Mouse (Mus musculus): ENCODE results near the gene Lmo1.
"Not testable (repeated sequence)": the region's sequence is repeated elsewhere in the genome, so short reads cannot be mapped to it uniquely, and the experiment has no call there.

Lmo1 gene

DNA sequence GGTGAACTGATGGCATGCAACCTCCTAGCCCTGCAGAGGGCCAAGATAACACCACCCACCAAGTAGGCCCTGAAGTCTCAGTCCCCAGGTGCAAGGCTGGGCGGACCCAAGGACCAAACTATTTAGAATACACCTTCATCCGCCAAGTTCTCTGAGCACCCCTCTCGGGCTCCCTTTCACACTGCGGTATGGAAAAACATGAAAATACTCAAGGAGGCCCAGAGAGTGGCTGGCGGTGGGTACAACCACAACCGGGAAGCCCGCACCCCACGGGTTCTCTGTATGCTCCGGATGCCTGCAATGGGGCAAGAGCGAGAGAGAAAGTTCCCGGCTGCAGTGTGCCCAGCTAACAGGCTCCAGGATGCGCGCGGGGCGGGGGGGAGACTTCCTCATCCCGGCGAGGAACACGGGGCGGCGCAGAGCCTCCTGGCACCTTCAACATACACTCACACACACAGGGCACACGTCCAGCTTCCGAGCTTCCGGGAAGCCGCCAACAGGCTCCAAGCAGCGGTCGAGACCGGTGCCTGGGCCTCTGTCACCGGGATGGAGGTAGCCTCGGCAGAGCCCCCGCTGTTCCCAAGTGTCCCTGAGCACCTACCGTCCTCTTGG, 564 bp downstream of the Lmo1 start:
- DNase-seq: peak; percentile 68

DNA sequence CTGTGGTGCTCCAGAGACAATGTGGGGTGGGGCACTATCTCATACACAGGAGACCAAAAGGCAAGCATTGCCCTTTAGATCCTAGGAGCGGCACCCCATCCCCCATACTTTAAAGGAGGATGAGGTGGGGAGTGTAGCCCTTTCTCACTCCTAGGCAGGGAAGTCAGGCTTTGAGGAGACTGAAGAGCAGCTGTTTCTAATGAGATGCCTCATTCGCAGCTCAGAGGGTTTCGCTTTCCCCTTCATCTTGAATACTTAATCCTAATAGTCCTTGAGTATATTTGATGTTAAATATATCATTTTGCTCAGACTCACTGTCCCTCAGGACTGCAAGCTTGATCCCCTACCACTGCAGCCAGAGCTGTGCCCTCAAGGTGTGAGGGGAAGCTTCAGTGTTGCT, 3.1 kb downstream of the Lmo1 start:
- no peak for DNase-seq

DNA sequence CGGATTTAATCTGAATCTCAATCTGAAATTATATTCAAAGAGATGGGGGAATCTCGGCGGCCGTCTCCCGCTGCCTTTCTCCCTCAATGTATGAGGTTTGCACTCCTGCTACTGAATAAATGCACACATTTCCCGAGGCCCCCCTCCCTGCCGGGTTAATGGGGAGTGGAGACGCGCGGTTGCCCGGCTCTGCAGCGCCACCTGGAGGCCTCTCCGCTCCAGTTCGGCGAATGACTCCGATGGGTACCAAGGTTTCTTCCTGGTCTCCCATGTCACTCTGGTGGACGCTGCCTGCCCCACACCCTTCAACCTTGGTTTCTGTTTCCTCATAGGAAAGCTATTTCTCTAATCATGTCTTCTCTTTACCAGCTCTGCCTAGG, 4.6 kb downstream of the Lmo1 start:
- DNase-seq: peak; percentile 91

DNA sequence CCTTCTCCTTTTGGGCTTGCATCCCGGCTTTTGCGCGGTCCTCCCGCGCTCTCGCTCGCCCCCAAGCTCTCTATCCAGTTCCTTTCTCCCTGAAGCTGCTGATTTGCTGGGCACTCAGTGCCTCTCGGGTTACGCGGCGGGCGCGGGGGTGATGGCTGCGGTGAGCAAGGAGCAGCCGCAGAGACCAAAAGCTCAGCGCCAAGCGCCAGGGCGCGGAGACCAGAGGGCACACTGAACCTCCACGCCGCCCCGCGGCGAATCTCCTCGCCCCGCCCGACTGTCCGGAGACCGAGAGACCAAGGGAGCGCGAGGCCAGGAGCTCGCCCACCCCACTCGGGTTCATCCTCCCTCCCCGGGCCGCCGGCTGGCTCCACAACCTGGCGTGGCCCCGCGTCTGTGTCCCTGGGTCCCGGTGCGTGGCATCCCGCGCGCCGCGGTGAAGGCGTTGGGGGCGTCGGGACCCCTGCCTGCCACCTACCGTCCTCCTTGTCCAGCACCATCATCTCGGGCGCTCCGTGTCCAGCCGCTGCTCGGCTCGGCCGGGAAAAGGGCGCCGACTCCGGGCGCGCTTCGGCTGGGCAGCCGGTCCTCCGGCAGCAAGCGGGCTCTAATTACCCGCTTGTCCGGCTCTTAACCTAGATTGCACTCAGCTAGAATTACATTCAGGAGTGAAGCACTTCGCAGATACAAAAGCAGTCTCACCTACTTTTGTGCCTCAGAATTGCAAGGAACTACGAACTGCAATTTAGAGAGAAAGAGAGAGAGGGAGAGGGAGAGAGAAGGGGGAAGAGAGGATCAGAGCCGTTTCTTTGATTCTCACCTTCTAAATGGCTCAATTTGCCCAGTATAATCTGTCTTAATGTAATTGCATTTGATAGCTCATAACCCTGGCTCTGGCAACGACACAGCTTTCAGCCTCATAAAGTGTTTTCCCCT, 5.2 kb downstream of the Lmo1 start:
- peak; percentile 81 for DNase-seq

DNA sequence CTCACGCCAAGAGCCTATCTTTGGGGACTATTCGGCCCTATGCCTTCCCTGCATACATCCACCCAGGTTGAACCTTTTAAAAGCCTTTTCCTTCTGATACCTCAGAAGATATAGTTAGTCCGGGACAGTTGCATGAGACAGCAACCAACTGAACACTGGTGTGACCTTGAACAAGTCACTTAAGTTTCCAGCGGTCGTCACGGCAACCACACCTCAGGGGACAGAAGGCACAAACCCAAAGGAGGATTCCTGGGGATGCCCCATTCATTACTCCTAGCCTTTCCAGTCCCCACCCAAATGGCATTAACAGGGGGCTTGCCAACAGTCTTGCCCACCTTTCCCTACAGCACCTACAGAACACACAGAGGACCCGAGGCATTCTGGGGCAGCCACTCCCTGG, 6.3 kb downstream of the Lmo1 start:
- no peak for DNase-seq

DNA sequence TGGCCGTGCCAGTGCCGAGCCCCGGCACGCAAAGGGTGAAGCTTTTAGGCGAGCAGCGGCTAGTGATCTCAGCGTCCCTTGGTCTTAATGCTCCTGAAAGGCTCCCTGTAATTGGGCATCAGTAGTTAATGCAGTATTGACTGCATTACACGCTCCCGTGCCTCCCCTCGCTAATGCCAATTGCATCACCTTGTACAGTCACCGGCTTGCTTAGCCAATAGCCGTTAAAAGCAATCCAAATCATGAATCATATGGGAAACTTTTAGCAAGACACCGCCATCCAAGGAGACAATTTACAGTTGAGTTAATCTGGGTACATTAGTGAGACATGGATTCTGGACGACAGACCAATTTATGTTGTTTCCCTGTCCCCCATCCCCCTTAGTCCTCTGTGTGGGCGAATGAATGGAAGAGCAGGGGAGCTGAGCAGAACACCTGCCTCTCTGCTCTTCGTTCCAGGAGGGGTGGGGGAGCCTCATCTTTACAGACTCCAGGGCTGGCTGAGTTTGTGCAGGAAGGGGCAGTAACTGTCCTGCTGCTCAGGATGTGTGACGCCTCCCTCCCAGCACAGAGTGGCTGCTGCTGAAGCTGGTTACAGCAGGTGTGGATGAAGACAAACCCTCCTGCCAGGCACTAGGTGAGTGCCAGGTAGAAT, 8.9 kb downstream of the Lmo1 start:
- no peak for DNase-seq

DNA sequence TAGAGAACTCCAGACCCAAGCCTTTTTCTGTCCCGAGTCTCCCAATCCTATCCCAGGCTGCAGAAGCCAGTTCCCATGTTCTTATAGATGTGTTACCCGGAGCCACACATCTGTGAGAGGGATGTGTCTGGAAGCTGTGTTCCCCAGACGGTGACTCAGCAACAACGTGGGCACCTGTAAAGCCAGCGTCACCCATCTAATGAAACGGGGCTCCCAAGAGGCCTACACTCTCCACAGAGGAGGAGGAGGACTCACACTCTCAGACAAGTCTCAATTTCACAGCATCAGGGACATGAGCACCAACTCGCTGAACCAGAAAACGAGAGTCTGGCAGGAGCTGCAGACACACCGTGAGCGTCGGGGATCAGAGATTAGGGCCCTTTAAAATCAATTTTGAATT, 20.7 kb downstream of the Lmo1 start:
- no peak for DNase-seq

DNA sequence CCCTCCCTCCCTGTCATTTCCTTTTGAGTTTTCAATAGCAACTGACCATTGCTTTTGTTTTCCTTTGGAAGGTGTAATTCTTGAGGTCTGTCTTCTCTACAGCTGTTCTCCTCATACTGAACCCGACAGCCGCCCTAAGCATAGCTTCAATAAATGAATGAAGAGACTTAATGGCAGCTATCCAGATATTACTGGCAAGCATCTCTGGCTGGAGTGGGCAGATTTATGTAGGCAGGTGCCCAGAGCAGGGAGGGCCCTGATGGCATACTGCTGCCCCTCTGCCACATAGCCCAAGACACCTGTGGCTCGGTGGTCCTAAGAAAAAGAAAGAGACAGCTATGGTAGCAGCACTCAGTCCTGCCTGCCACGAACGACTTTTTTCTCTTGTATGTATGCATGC, 21.5 kb downstream of the Lmo1 start:
- no peak for DNase-seq

DNA sequence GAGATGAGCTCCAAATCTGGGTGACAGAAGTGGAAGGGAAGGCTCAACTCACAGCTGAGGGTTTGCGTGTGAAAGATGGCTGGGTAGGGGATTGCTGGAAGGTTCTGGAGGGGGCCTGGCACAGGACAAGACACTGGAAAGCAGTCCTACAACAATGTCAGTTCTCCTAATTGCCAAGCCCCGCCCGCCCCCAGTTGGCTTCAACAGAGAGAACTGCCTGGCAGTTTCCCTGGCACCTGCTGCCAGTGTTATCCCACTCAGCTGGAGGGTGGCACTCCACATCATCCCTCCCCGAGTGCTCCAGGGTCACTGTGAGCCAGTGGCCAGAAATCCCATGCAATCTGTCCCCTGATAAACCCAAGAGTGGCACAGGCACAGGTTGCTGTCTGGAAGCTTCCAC, 23.9 kb downstream of the Lmo1 start:
- no peak for DNase-seq

DNA sequence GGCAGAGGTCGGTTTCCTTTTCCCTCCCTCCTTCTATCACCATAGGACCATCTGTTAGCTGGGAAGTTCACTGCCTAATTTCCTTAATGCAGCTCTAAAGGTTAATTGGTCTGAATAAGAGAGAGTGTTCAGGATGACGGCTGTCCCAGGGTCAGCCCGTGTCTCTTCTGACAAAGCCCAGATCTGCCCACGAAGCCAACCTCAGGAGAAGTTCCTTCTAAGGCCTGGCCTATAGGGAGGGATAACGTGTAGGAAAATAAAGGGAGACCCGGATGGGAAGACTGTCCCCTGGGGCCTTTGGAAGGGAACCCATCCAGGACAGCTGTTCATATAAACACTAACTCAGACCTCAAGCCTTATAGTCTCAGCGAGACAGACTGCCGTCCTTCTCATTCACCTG, 29.8 kb downstream of the Lmo1 start:
- no peak for DNase-seq

DNA sequence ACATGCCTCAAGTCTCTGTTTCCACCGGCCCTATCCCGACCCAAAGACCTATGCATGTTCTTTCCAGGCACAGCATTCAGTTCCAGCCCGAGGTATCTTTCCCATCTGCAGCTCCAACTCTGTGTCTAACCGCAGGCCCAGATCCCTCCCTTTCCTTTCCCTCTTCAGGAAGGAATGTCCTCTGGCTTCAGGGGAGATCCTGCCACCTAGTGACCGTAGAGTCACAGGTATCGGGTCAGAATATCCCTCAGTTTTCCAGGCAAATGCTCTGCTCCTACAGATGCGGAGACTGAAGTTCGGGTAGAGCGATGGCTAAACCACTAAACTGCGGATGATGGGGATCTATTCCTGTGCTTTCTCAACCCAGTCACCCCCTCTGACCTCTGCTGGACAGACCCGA, 30.3 kb downstream of the Lmo1 start:
- no peak for DNase-seq

DNA sequence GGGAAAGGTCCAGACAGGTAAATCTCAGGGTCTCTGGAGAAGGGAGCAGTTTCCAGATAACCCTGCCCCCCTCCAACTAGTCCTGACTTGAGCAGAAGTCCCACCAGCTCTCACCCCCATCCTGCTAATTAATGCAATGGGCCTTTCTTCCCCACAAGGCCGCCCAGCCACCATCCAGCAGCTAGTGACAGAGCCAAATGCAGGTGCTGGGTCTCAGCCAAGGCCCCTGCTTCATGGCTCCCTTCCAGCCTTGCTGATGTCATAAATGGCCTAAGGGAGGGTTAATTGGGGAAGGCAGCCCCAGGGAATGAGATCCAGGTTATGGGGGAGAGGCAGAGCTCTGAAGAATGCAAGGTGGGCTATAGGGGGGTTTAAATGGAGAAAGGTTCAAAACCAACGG, 32.4 kb downstream of the Lmo1 start:
- DNase-seq: no peak

DNA sequence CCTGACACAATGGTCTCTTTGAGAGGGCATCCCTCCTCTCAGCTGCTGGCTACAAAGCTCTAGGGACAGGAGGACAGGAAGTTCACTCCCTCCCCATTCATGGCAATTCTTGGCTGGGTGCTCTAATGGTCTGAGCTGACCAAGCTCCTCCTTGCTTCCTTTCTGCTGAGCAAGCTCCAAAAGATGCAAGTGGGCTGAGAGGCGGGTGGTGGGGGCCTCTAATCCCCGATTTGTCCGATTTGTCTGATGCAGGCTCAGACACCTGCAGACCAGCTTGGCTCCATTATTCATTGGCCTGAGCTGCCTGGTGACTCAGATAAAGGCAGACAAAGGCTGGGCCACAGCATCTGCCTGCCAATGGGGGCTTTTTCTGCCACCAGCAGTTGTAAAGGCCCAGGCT, 33.3 kb downstream of the Lmo1 start:
- DNase-seq: no peak

DNA sequence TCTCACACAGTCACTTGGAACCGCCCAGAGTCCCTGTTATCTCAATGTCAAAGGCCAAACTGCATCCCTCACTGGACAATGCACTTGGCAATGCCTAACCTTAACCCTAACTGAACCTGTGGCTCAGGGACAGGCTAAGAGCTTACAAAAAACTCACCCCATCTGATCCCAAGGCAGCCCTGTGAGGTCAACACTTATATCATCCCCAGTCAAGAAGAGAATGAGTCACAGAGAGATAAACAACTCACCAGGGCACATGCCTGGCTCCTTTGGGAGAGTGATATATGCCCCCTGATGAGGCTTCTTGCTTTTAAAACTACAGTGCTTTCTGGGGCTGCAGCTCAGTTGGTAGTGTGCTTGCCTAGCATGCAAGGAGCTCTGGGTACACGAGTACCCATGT, 34.0 kb downstream of the Lmo1 start:
- no peak for DNase-seq

DNA sequence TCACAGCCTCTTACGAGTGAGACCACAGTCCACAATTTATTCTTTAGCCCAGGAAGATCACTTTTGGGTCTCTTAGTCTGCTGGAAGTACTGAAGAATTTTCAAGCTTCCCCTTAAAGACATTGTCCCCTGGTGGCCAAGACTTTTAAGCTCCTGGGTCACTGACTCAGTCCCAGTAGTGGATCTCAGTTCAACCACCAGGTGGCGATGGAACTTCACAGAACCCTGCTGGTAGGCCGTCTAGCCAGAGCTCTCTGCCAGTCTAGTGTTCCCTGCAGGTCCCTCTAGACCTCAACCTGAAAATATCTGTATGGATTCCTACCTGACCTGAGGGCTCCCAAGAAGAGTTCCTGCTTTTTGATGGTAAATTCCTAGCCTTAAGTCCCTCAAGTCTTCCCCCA, 35.6 kb downstream of the Lmo1 start:
- peak; percentile 91 for DNase-seq

DNA sequence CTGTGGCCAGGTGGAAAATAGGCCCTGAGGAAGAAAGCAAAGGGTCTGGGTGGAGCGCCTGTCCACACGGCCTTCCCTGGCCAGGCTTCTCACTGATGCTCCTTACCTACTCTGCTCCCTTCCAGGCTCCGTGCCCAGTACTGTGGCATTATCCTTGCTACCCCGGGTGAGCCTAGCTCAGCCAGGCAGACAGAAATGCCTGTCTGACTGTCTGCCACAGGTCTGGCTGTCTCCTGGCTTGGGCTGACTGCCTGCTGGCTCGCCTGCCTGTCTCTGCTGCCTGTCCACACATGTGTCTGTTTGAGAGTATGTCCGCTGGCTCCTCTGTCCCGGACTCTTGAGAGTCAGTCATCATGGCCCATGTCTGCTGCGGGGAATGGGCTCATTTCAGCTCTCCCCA, 37.6 kb downstream of the Lmo1 start:
- DNase-seq: no peak

DNA sequence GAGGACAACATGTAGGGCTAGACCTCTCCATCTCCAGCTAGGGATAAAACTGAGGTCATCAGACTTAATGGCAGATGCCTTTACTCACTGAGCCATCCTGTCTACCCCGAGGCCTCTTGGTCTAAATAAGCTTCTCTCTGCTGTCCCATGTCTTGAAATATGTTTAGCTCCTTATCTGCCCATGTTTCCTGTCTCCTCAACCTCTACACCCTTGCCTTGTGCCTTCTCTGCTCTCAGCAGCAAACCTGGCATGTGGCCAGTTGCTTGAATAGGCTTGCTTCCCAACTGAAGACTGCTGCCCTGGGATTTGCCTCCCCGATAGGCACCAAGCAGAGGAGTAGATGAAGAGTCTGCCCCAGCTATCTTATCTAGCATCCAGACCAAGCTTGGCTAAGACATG, 43.4 kb downstream of the Lmo1 start:
- DNase-seq: no peak

DNA sequence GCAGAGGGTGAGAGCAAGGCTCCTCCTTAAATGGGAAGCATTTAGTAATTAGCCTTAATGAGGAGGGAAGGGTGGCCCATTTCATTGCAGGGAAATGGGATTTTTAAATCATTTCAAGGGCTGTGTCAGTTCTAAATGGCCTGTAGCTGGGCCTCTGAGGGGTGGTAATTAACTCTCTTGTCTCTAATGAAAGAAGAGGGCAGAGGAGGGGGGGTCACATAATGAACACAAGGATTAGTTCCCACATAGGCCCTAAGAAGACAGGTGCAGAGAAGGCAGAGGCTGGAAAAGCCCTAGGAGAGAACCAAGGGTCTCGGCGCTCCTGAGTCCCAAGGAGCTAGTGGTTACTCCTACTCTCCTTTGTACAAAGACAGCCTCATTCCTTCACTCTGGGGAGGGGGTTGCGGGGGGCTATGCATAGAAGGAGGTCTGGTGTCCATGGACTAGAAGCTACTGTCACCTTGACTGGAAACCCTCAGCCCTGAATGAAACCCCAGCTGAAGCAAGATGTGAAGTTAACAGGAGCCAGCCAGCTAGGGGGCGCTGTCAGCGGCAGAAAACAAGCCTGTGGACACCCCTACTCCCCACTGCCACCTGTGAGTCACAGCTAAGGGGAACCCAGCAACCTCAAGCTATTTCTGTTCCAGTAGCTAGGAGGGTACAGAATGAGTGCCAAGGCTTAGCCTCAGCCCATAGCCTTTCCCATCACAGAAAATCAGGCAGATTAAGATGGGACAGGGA, 44.9 kb downstream of the Lmo1 start:
- no peak for DNase-seq

DNA sequence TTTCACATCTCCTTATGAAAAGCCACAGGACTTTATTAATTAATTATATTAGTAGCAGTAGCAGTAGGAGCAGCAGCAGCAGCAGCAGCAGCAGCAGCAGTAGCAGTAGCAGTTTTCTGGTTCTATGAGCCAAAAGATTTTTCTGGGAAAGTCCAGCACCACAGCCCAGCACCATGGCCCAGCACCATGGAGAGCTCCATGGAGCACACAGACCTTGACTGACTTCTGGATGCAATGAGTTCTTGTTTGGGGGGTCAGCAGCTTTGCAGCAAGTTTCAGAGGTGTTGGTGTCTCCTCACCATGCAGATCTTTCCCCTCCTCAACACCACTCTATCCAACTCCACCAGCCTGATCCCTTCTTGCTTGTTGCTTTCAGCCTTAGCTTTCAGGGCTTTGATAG, 45.6 kb downstream of the Lmo1 start:
- peak; percentile 59 for DNase-seq

DNA sequence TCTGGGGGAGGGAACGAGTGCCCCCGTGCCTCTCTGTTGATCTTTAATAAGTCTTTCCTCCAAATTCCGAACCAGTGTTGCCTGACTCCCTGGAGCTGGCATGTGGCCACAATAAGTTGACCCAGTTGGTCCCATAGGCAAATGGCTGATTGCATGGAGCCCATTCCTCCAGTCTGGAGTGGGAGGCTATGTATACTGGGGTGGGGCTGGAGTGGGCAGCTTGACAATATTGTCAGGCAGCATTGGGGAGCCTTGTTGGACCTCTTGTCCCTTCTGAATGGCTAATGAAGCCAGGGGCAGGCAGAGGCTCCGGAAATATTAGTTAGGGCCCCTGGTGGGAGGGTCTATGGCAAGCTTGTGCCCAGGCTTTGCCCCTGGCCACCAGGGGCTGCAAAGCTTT, 59.1 kb downstream of the Lmo1 start:
- no peak for DNase-seq

DNA sequence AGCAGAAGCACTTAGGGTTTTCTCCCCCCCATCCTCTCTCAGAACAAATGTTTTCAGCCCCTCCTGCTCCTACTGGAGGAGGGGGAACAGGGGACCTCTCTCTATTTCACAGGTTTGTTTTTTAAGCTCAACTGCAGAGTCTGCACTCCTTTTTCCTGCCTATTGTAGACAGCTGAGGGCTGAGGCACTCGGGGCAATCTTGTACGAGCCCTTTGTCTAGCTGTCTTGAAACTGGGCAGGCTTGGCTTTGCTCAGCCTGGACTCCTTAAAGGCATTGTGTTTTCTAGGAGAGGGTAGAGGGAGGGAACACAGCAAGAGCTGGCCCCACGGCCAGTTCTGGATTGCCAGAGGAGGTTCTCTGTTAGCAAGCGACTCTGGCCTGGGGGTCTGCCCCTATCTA, 59.5 kb downstream of the Lmo1 start:
- not testable (repeated sequence) for DNase-seq

DNA sequence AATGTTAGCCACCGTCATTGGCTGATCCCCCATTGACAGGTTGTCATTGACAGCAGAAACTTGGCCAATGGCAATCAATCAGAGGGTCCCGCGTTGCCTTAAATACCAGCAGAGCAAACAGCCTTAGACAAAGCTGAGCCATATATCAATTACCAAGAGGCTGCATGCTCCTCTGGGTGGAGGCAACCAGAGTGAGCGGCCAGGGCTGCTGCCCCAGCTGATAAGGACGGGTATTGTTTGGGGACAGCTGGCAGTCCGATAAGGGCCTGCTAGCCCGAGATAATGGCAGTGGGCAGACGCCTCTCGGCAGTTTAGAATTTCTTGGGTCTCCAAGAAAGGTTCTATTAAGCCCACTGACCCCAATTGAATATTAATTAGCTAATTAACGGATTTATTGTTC, 60.1 kb downstream of the Lmo1 start:
- peak; percentile 49 for DNase-seq

DNA sequence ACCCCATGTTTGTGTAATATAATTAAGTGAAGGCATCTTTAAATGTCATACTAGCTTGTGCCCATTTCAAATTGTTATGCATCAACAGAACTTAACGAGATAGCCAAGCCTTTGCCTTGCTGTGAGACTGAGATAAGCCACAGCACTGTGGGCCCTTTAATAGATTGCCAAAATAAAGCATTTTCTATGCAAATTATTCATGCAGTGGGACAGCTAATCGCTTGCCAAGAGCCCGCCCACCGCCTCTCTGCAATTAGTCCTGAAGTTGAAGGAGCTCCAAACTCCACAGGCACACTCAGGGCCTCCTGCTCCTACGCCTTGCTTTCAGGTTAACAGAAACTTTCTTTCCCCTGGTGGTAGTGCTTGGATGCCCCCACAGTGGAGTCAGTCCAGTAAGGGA, 64.0 kb downstream of the Lmo1 start:
- no peak for DNase-seq

DNA sequence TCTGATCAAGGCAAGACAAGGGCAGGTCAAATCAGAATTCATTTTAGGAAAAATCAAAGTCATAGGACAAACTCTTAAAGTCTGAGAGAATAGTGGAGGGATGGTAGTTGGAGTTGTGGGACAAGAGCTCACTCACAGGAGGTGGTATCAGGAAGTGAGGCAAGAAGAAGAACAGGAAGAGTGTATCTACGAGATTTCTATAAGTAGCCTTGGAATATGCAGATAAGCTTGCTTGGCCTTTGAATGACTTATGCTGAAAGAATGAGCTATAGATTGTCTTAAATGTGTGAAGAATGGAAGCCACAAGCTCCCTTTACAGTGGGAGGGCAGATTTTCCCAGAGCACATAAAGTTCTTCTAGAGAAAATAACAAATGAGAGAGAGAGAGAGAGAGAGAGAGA, 70.1 kb downstream of the Lmo1 start:
- no peak for DNase-seq
